Mouse (Mus musculus) heart, postnatal 0 days (tissue): Measurements from ENCODE around the gene Ddx21.

Experiments used
- CTCF ChIP-seq: IDR thresholded peaks from 2 replicates; pipeline ENCODE4 v1.5.1; 2016; ENCODE audit warnings: antibody characterized with exemption, control low read depth, low read depth
- EP300 ChIP-seq: IDR thresholded peaks from 2 replicates; pipeline ENCODE4 v1.6.1; 2016; ENCODE audit warnings: antibody characterized with exemption, low read depth

GRCm38 (mm10) chr10:62540800-62541199, 61.3 kb downstream of the Ddx21 start:
- no peak for TF ChIP-seq CTCF
- no peak for TF ChIP-seq EP300
